Mouse (Mus musculus) liver, embryonic 11.5 days (tissue): ENCODE data around the gene Gm45021. TPM values are rescaled to one million over a fixed set of nuclear protein-coding genes. Genes with fewer than 3 reads are reported as not detected.

Experiments used
- polyA plus RNA-seq: library from polyadenylated mRNA; unstranded; fragments of >200 nt; fragmentation: Nextera tagmentation; extraction: Ambion mirVana; gene quantifications from 2 replicates; pipeline ENCODE4 v1.2.1, GENCODE M21; 2014

Gene Gm45021
- polyA plus RNA-seq, 1 experiment from 2014 or later: not detected

Other genes with a start within 250 kb of the Gm45021 start
- 7.8 and 10.1 TPM in 2 replicates for gene Krba1, start 194.0 kb upstream of the Gm45021 start, polyA plus RNA-seq
- gene Zfp467, start 143.8 kb upstream of the Gm45021 start, polyA plus RNA-seq: 5.3 and 6.9 TPM in 2 replicates
- gene Sspo, start 141.4 kb upstream of the Gm45021 start, polyA plus RNA-seq: 0.05 and 0.16 TPM in 2 replicates
- 4.2 and 5.6 TPM in 2 replicates for gene Atp6v0e2, start 52.0 kb upstream of the Gm45021 start, polyA plus RNA-seq
- 4.6 and 4.9 TPM in 2 replicates for gene Lrrc61, start 34.8 kb upstream of the Gm45021 start, polyA plus RNA-seq
- gene Rarres2, start 16.8 kb upstream of the Gm45021 start, polyA plus RNA-seq: 9.0 and 9.7 TPM in 2 replicates
- gene Repin1, start 4.3 kb downstream of the Gm45021 start, polyA plus RNA-seq: 20.0 and 20.1 TPM in 2 replicates
- not detected in 2 replicates for gene Gm44965, start 4.3 kb downstream of the Gm45021 start, polyA plus RNA-seq
- 2.7 and 3.3 TPM in 2 replicates for gene Zfp775, start 12.5 kb downstream of the Gm45021 start, polyA plus RNA-seq
- 0.40 and 0.45 TPM in 2 replicates for gene AI854703, start 37.2 kb downstream of the Gm45021 start, polyA plus RNA-seq
- 0.32 and 1.1 TPM in 2 replicates for gene Gimap8, start 57.6 kb downstream of the Gm45021 start, polyA plus RNA-seq
- gene Gimap9, start 86.5 kb downstream of the Gm45021 start, polyA plus RNA-seq: 14.5 and 17.9 TPM in 2 replicates
- 21.8 and 23.5 TPM in 2 replicates for gene Gimap4, start 94.9 kb downstream of the Gm45021 start, polyA plus RNA-seq
- 18.0 and 18.6 TPM in 2 replicates for gene Gimap6, start 118.6 kb downstream of the Gm45021 start, polyA plus RNA-seq
- 0.77 and 2.2 TPM in 2 replicates for gene Gm28053, start 129.0 kb downstream of the Gm45021 start, polyA plus RNA-seq
- gene Gimap7, start 129.0 kb downstream of the Gm45021 start, polyA plus RNA-seq: not detected in 2 replicates
- 14.1 and 15.4 TPM in 2 replicates for gene Gimap1, start 149.4 kb downstream of the Gm45021 start, polyA plus RNA-seq
- 3.5 and 4.0 TPM in 2 replicates for gene Gimap5, start 156.6 kb downstream of the Gm45021 start, polyA plus RNA-seq
- 0.08 TPM in 1 of 2 replicates, not detected in the other for gene Gimap3, start 181.2 kb downstream of the Gm45021 start, polyA plus RNA-seq